Mouse (Mus musculus) liver, embryonic 11.5 days (tissue): ENCODE data around the gene Prex1. TPM values are rescaled to one million over a fixed set of nuclear protein-coding genes. Genes with fewer than 3 reads are reported as not detected.
A peak's percentile ranks its signal among the peaks of the same experiment; 100 is the strongest.

Experiments used
- ATAC-seq: fragments of 200-750 bp; cut with Nextera tagmentation; replicated peaks from 2 replicates; pipeline ENCODE4 v1.8.0; 2017; ENCODE audit warnings: moderate number of reproducible peaks, mild to moderate bottlenecking, moderate TSS enrichment, moderate library complexity; ENCODE audit not compliant: low FRiP score
- DNase-seq: peaks from one replicate; pipeline ENCODE4 v3.0.0-alpha.2; 2017; ENCODE audit warnings: low spot score
- H3K27ac ChIP-seq: fragments of 300-500 bp; sonication (generic); 2 replicates; pipeline ENCODE4 v1.5.1; 2014; ENCODE audit warnings: mild to moderate bottlenecking, low read depth, low read length, control low read depth
- H3K27me3 ChIP-seq: fragments of 300-500 bp; sonication (generic); replicated peaks from 2 replicates; pipeline ENCODE4 v1.6.1; 2014; ENCODE audit warnings: low read length, mixed read lengths; ENCODE audit not compliant: control insufficient read depth, insufficient read depth
- H3K36me3 ChIP-seq: fragments of 300-500 bp; sonication (generic); 2 replicates; pipeline ENCODE4 v1.6.1; 2014; ENCODE audit warnings: mild to moderate bottlenecking, low read length, moderate library complexity, mixed read lengths; ENCODE audit not compliant: control insufficient read depth, insufficient read depth
- H3K4me1 ChIP-seq: fragments of 300-500 bp; sonication (generic); replicated peaks from 2 replicates; pipeline ENCODE4 v1.6.1; 2014; ENCODE audit warnings: low read length, mixed read lengths; ENCODE audit not compliant: control insufficient read depth, insufficient read depth
- H3K4me2 ChIP-seq: fragments of 300-500 bp; sonication (generic); 2 replicates; pipeline ENCODE4 v1.6.1; 2014; ENCODE audit warnings: mild to moderate bottlenecking, control low read depth, moderate library complexity
- H3K4me3 ChIP-seq: fragments of 300-500 bp; sonication (generic); 2 replicates; pipeline ENCODE4 v1.5.1; 2014; ENCODE audit warnings: low read depth, low read length, control low read depth
- H3K9ac ChIP-seq: fragments of 300-500 bp; sonication (generic); 2 replicates; pipeline ENCODE4 v1.6.1; 2014; ENCODE audit warnings: low read depth, low read length, control low read depth
- H3K9me3 ChIP-seq: fragments of 300-500 bp; sonication (generic); 2 replicates; pipeline ENCODE4 v1.6.1; 2016; ENCODE audit warnings: low read length, inconsistent platforms, mixed read lengths; ENCODE audit not compliant: control insufficient read depth
- WGBS: fragments of 180-500 bp; shearing (Covaris S2); extraction: QIAGEN DNeasy Blood & Tissue Kit; methylation state at CpG from one replicate; pipeline ENCODE4 v1.1.7; 2014; 5-methylcytosine and 5-hydroxymethylcytosine counted together
- polyA plus RNA-seq: library from polyadenylated mRNA; unstranded; fragments of >200 nt; fragmentation: Nextera tagmentation; extraction: Ambion mirVana; gene quantifications from 2 replicates; pipeline ENCODE4 v1.2.1, GENCODE M21; 2014

Prex1 gene
- polyA plus RNA-seq, 1 experiment from 2014 or later: 16.1 TPM

DNA sequence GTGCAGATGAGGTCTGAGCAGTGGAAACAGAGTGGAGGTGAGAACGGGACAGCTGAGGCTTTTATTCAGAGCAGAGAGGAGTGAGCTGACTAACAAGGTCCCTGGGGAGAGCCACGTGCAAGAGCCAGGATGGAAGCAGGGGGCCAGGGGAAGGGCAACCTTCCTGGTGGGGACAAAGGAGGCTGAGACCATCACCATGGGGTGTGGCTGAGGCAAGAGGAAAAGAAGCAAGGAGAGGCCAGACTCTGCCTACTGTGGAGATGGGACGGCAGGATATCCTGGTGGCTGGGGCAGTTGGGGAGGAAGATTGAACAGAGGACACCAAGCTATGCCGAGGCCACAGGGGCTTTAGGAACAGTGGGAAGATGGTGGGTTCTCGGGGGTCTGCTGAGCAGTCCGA, 26.7 kb downstream of the Prex1 start:
- 36% methylated on average over 6 of the region's 6 CpGs for WGBS
- H3K9me3 ChIP-seq: no peaks in the 10 kb centered on the region
- H3K4me2 ChIP-seq: no peak overlapping the region
- no peak overlapping the region for H3K27ac ChIP-seq
- no peak overlapping the region for H3K9ac ChIP-seq
- peaks cover 17% of the 10 kb centered on the region for H3K4me1 ChIP-seq
- no peak overlapping the region for H3K4me3 ChIP-seq
- DNase-seq (no peak), ATAC-seq (no peak)
- no peaks in the 10 kb centered on the region for H3K36me3 ChIP-seq
- no peaks in the 10 kb centered on the region for H3K27me3 ChIP-seq

DNA sequence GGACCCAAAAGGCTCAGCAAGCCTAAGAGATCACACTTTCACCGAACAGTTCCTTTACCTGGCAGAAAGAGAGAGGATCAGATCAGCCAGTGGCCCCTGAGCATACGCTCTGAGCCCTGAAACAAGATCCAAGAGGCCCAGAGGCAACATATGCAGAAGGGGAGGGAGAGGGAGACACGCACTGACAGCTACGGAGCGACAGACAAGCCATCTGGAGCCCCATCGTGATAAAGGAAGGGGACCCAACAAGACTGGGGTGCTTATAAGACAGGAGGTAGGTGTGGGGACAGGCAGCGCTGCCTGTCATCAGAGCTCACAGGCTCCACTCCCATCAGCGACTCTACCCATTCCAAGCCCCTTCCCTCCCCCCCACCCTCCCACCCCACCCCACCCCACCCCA, 27.8 kb downstream of the Prex1 start:
- H3K27ac ChIP-seq: no peak overlapping the region
- no peak for DNase-seq
- WGBS: 58% methylated on average over 8 of the region's 8 CpGs
- H3K9ac ChIP-seq: no peak overlapping the region
- no peaks in the 10 kb centered on the region for H3K9me3 ChIP-seq
- peaks cover 17% of the 10 kb centered on the region for H3K4me1 ChIP-seq
- H3K27me3 ChIP-seq: no peaks in the 10 kb centered on the region
- no peak overlapping the region for H3K4me3 ChIP-seq
- H3K36me3 ChIP-seq: no peaks in the 10 kb centered on the region
- no peak for ATAC-seq
- H3K4me2 ChIP-seq: no peak overlapping the region

DNA sequence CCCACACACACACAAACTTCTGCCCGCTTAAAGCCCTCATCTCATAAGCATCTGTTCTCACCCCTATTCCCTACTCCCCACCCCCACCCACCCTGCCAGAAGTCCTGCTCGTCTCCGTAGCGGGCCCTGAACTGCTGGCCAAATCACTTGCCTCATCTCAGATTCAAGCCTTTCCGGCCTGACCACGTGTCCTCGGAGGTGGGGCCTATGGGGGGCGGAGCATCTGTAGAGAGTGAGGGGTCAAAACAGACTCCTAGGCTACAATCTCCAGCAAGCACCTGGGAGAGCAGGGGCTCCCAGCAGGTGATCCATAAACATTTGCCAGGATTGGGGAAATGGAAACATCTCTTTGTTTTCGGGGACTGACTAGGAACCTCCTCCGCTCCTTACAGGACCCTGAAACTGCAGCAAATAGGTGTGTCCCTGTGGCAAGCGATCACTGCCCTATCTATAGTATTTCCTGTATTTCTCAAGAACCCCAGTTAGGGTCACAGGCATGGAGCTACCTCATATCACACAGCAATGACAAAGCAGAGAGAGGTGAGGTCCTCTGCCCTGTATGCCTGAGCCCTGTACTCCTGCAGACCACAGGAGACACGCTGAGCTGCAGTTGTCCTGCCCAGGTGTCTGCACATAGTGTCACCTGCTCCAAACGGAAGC, 29.6 kb downstream of the Prex1 start:
- H3K4me3 ChIP-seq: peak overlapping the region; percentile 26
- ATAC-seq (peak; percentile 60), DNase-seq (peak; percentile 51)
- no peaks in the 10 kb centered on the region for H3K27me3 ChIP-seq
- no peak overlapping the region for H3K9ac ChIP-seq
- no peaks in the 10 kb centered on the region for H3K36me3 ChIP-seq
- H3K4me1 ChIP-seq: peaks cover 17% of the 10 kb centered on the region
- H3K9me3 ChIP-seq: no peaks in the 10 kb centered on the region
- peak overlapping the region; percentile 48 for H3K4me2 ChIP-seq
- WGBS: 10% methylated on average over 13 of the region's 13 CpGs
- H3K27ac ChIP-seq: no peak overlapping the region

DNA sequence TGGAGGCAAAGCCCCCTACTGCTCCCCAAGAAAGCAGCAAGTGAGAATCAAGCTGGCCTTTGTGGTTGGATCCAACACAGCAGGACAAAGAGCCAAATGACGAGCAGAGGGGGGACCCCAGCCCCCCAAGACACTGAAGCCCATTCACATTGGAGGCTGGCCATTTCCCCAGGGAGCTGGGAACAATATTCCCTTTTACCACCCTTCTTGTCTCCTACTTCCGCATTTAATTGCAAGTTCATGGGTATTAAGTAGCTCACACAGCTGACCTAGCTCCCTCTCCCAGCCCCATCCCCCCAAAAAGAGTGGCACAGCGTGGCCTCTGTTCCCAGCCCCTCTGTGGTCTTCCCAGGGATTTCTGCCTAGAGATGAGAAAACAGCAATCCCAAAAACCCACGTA, 30.8 kb downstream of the Prex1 start:
- Histone ChIP-seq H3K4me3 (no peak overlapping the region), H3K9me3 (no peaks in the 10 kb centered on the region), H3K9ac (no peak overlapping the region), H3K27me3 (no peaks in the 10 kb centered on the region), H3K27ac (no peak overlapping the region), H3K4me1 (peaks cover 17% of the 10 kb centered on the region), H3K4me2 (no peak overlapping the region), H3K36me3 (no peaks in the 10 kb centered on the region)
- WGBS: 65% methylated on average over 4 of the region's 4 CpGs
- DNase-seq (no peak), ATAC-seq (no peak)

DNA sequence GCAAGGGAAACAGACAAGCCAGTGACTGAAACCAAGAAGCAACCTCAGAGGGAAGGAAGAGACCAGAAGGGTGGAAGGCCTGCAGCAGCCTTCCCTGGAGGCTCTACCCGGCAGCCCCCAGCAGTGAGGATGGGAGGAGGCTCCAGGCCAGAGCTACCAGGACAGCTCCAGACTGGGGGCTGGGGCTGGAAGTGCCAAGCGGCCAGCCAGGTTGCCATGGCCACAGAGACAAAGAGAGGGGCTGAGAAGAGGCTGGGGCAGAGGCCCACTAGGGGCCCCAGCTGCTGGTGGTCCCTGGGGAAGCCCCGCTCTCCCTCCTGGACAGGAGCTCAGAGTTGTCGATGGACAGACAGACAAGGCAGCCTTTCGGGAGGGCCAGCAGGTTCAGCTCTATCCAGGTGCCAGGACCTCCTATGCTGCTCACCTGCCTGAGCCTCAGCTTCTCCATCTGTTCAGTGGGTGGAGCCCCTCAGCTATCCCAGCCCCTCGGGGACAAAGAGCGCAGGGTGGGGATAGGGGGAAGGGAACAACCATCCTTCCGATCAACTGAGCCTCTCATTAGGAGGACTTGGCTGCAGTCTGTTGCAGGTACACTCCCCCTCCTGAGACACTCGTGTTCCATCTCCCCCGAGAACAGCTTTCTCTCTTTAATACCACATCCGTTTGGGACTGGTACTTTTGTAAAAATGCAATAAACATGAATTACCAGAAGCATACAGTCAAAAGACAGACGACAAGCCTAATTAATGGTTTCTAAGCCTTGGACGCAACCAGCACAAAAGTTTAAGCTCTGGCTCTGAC, 34.5 kb downstream of the Prex1 start:
- no peaks in the 10 kb centered on the region for H3K9me3 ChIP-seq
- H3K4me3 ChIP-seq: no peak overlapping the region
- no peaks in the 10 kb centered on the region for H3K27me3 ChIP-seq
- DNase-seq (no peak), ATAC-seq (no peak)
- H3K4me2 ChIP-seq: no peak overlapping the region
- no peak overlapping the region for H3K9ac ChIP-seq
- H3K27ac ChIP-seq: no peak overlapping the region
- no peaks in the 10 kb centered on the region for H3K36me3 ChIP-seq
- 66% methylated on average over 13 of the region's 13 CpGs for WGBS
- peaks cover 25% of the 10 kb centered on the region for H3K4me1 ChIP-seq

DNA sequence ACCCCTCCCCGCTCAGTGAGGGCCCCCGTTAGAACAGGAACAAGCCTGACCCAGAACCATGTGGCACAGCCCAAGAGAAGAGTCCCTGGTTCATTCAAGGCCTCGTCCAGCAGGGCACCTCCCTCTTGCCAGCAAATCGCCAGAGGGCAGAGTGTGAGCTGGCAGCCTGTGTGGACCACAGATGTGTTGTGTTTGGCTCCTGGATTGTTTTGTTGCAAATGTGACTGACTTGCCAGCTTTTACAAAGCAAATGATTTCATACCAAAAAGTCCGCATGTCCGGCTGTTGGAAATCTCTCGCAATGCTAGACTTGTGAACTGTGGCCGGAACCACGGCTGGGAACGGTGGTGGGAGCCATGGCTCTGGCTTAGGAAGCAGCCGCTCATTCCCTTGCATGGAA, 36.7 kb downstream of the Prex1 start:
- DNase-seq (no peak), ATAC-seq (no peak)
- Histone ChIP-seq H3K4me1 (peaks cover 19% of the 10 kb centered on the region), H3K27ac (no peak overlapping the region), H3K9ac (no peak overlapping the region), H3K4me3 (no peak overlapping the region), H3K4me2 (no peak overlapping the region), H3K9me3 (no peaks in the 10 kb centered on the region), H3K27me3 (no peaks in the 10 kb centered on the region), H3K36me3 (no peaks in the 10 kb centered on the region)
- WGBS: 83% methylated on average over 11 of the region's 11 CpGs

DNA sequence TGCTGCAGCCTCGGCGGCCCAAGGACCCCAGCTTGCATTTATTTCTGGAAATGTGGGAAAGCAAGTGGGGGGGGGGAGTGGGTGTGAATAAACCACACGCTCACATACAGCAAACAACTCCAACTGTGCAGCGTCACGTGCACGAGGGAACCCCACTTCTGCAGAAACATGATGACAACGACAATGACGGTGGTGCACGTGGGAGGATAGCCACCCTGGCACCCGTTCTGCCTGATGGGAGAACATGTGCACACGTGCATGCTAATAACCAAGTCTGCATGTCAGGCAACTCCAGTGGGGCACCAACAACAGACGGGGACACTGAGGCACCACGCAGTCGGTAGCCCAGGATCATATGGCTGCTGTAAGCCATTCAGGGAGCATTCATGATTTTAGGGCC, 37.1 kb downstream of the Prex1 start:
- Histone ChIP-seq H3K9ac (no peak overlapping the region), H3K27ac (no peak overlapping the region), H3K4me3 (no peak overlapping the region), H3K4me1 (peaks cover 19% of the 10 kb centered on the region), H3K4me2 (no peak overlapping the region), H3K9me3 (no peaks in the 10 kb centered on the region), H3K27me3 (no peaks in the 10 kb centered on the region), H3K36me3 (no peaks in the 10 kb centered on the region)
- 83% methylated on average over 14 of the region's 14 CpGs for WGBS
- ATAC-seq: no peak
- no peak for DNase-seq

DNA sequence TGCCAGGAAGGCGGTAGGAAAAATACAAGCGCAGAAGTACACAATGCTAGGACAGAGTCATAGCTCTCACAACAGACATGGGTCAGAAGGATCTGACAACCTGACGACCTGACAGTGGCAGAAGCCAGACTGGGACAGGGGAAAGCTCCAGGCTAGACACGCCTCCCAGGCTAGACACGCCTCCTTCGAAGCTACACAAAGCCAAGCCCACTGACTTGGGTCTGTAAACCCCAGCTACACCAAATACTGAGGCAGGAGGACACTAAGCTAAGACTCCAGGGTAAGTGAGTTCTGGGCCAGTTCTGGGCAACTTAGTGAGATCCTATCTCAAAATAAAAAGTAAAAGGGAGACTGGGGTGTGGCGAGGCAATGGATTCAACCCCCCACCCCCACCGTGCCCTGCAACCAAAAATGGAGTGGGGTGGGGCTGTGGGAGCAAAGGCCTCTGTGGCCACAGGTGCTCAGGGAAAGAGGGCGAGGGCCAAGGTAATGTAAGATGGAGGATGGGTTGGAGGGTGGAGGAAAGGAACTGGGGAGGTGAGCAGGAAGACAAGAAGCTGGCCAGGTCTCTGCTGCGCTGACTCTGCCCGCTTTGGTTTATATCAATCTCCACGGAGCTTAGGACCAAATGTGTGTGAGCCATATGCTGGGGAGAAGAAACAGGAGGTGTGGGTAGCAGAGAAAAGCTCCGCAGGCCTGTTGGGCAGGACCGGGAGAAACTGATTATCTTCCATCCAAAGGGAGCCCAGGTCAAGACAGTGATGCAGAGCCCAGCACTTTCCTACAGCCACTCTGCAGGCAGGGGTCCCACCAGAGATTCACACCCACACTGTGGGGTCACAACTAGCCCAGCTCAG, 37.8 kb downstream of the Prex1 start:
- no peaks in the 10 kb centered on the region for H3K27me3 ChIP-seq
- no peak for DNase-seq
- whole genome bisulfite sequencing: 47% methylated on average over 14 of the region's 14 CpGs

More for the DNA sequence above, 37.8 kb downstream of the Prex1 start:
- Histone ChIP-seq H3K36me3 (no peaks in the 10 kb centered on the region), H3K9ac (no peak overlapping the region), H3K4me3 (no peak overlapping the region), H3K27ac (no peak overlapping the region), H3K4me2 (no peak overlapping the region), H3K9me3 (no peaks in the 10 kb centered on the region), H3K4me1 (peaks cover 19% of the 10 kb centered on the region)
- no peak for ATAC-seq
